In the genomic region with DNA sequence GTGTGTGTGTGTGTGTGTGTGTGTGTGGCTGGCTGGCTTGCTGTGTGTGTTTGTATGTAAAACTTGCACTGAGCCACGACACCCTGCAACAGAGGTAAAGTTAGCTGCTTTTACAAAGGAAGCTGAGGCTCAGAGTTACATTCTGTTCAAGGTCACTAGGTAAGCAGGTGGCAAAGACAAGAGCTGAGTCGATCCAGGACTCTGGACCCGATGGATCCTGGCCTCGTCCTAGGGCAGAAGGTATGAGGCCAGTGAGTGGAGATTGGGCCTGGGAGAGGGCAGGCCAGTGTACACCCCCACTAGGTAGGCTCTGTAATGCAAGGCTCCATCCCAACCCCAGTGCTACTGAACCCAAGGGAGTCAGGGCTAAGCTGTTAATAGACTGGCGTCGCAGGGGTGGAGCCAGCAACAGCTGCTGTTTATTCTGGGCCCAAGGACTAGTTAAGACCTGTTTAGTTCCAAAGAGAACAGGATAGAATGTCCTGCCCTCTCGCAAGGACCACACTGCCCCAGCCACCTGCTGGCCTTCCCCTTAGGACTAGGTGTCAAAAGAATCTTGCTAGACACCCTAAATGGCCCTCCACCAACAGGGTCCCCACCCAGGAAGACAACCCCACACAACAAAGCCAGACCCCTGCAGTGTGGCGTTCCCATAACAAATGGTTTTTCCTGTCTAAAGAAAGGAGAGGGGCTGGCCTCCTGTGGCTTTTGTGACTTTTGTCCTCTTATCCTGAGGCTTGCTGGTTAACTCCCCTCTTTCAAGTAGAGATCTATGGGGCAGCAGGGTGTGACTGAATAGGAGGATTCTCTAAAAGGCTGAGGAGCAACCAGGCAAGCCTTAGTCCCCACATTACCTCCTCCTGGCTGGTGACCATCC, we compare ENCODE assay signal across 8 mouse cellular contexts. TPM values are rescaled to one million over a fixed set of nuclear protein-coding genes. Genes with fewer than 3 reads are reported as not detected.
DNase-seq lines count a peak whose midpoint lies in the region; ATAC-seq and TF ChIP-seq lines count a peak whose summit lies in the region.

No protein-coding gene starts in this region.

- no peaks in the 10 kb centered on the region for H3K36me3 ChIP-seq in kidney, embryonic 15.5 days
- no peaks in the 10 kb centered on the region for H3K36me3 ChIP-seq in E14TG2a.4 (ENCODE audit: insufficient read depth, low read length)
- H3K36me3 ChIP-seq in liver, embryonic 15.5 days (replicated peaks): no peaks in the 10 kb centered on the region
- H3K36me3 ChIP-seq in hindbrain, embryonic 11.5 days (ENCODE audit: control insufficient read depth, insufficient read depth, low read length): no peaks in the 10 kb centered on the region

- peaks cover 84% of the 10 kb centered on the region for H3K4me1 ChIP-seq in kidney, embryonic 15.5 days
- H3K4me1 ChIP-seq in E14TG2a.4 (replicated peaks; ENCODE audit: low read depth, low read length): peaks cover 94% of the 10 kb centered on the region
- peaks cover 81% of the 10 kb centered on the region for H3K4me1 ChIP-seq in liver, embryonic 15.5 days (replicated peaks)
- H3K4me1 ChIP-seq in hindbrain, embryonic 11.5 days (replicated peaks; ENCODE audit: control insufficient read depth, insufficient read depth, low read length): peaks cover 15% of the 10 kb centered on the region

- no peak; the same call in 1 of the 2 replicates for ATAC-seq in kidney, embryonic 15.5 days (replicated peaks; ENCODE audit: low FRiP score)
- no peak for ATAC-seq in liver, embryonic 15.5 days (ENCODE audit: insufficient read depth)
- ATAC-seq in cerebellum, adult (ENCODE audit: insufficient number of reproducible peaks, low FRiP score, low TSS enrichment): no peak
- no peak for ATAC-seq in hindbrain, embryonic 11.5 days (ENCODE audit: low FRiP score)

- TF ChIP-seq CTCF in E14TG2a.4 (conservative IDR thresholded peaks at IDR 0.05; ENCODE audit: low read length): no peak

- no peaks in the 10 kb centered on the region for H3K27me3 ChIP-seq in kidney, embryonic 15.5 days
- H3K27me3 ChIP-seq in E14TG2a.4 (ENCODE audit: insufficient read depth, low read length): peaks cover 17% of the 10 kb centered on the region
- H3K27me3 ChIP-seq in liver, embryonic 15.5 days: no peaks in the 10 kb centered on the region; the same call in 1 of the 2 replicates
- no peaks in the 10 kb centered on the region for H3K27me3 ChIP-seq in hindbrain, embryonic 11.5 days (ENCODE audit: control insufficient read depth, insufficient read depth, low read length)

- no peak overlapping the region for H3K4me3 ChIP-seq in kidney, embryonic 15.5 days (replicated peaks)
- peak overlapping the region; percentile 54 for H3K4me3 ChIP-seq in E14TG2a.4 (replicated peaks; ENCODE audit: low read length)
- no peak overlapping the region for H3K4me3 ChIP-seq in liver, embryonic 15.5 days (replicated peaks)
- no peak overlapping the region for H3K4me3 ChIP-seq in hindbrain, embryonic 11.5 days (ENCODE audit: low read depth, low read length)

- no peak overlapping the region for H3K9ac ChIP-seq in kidney, embryonic 15.5 days
- H3K9ac ChIP-seq in liver, embryonic 15.5 days: no peak overlapping the region
- no peak overlapping the region for H3K9ac ChIP-seq in hindbrain, embryonic 11.5 days (ENCODE audit: low read depth, low read length)

- no peaks in the 10 kb centered on the region for H3K9me3 ChIP-seq in kidney, embryonic 15.5 days (replicated peaks)
- no peaks in the 10 kb centered on the region for H3K9me3 ChIP-seq in E14TG2a.4 (ENCODE audit: low read length)
- no peaks in the 10 kb centered on the region for H3K9me3 ChIP-seq in liver, embryonic 15.5 days (replicated peaks)
- no peaks in the 10 kb centered on the region for H3K9me3 ChIP-seq in hindbrain, embryonic 11.5 days (ENCODE audit: control insufficient read depth, low read length)

- DNase-seq in kidney, postnatal 4 days: no peak
- DNase-seq in gastrocnemius, adult 8-10 months (ENCODE audit: low spot score in 2 of 2): peak; percentile 55 to 75
- DNase-seq in adrenal gland, adult 8-10 months: no peak
- no peak for DNase-seq in hindbrain, embryonic 11.5 days (ENCODE audit: low spot score)

- H3K4me2 ChIP-seq in kidney, embryonic 15.5 days: no peak overlapping the region
- no peak overlapping the region for H3K4me2 ChIP-seq in liver, embryonic 15.5 days
- H3K4me2 ChIP-seq in hindbrain, embryonic 11.5 days (replicated peaks; ENCODE audit: low read depth, low read length): no peak overlapping the region

- WGBS in kidney, embryonic 15.5 days: 38% methylated on average over 8 of the region's 8 CpGs
- WGBS in liver, embryonic 15.5 days (ENCODE audit: insufficient replicate concordance): 66% methylated on average over 8 of the region's 8 CpGs
- 27% methylated on average over 8 of the region's 8 CpGs for WGBS in hindbrain, embryonic 11.5 days

- peak overlapping the region; percentile 78 for H3K27ac ChIP-seq in kidney, embryonic 15.5 days
- H3K27ac ChIP-seq in liver, embryonic 15.5 days (replicated peaks): 0 out of 2 replicates have a peak overlapping the region, but pooled peaks have one; percentile 34
- H3K27ac ChIP-seq in hindbrain, embryonic 11.5 days (ENCODE audit: low read depth, low read length): no peak overlapping the region

RNA-seq across cellular contexts. Expression of gene Sh3pxd2a, which starts 13.7 kb away (rescaled TPM):
- 5.5 and 6.4 TPM in 2 replicates for polyA plus RNA-seq in kidney, embryonic 15.5 days (2015; fragmentation: Nextera tagmentation; extraction: Ambion mirVana)
- total RNA-seq in gastrocnemius, adult 8-10 months (2022): 10 to 100 TPM; 33.4 to 44.9 (median 41.1) TPM
- polyA plus RNA-seq in liver, embryonic 15.5 days (2015; fragmentation: Nextera tagmentation; extraction: Ambion mirVana): 0.50 and 0.63 TPM in 2 replicates
- total RNA-seq in adrenal gland, adult 8-10 months (2022): 10 to 100 TPM; 26.9 to 54.9 (median 36.4) TPM
- polyA plus RNA-seq in hindbrain, embryonic 11.5 days (2014; fragmentation: Nextera tagmentation; extraction: Ambion mirVana): 5.5 and 6.9 TPM in 2 replicates

Comparison
In these comparisons a context has a peak if more than half of its experiments do, and no peak if none do; other contexts are left out.
1. DNase-seq: peak in gastrocnemius, adult 8-10 months (2 of 2); none in kidney, postnatal 4 days (0 of 2), adrenal gland, adult 8-10 months (single experiment) and hindbrain, embryonic 11.5 days (single experiment).